Mouse (Mus musculus): Measurements from ENCODE around the gene Midn. TPM values are rescaled to one million over a fixed set of nuclear protein-coding genes. Genes with fewer than 3 reads are reported as not detected.

Gene Midn
- polyA plus RNA-seq, 1 experiment from 2014 or later = 23.2 TPM

GRCm38 (mm10) chr10:80170601-80171021 is 22.5 kb downstream of the Midn start:
- Histone ChIP-seq H3K27ac (no peak overlapping the region), H3K9ac (0 out of 2 replicates have a peak overlapping the region, but pooled peaks have one; percentile 26), H3K9me3 (no peaks in the 10 kb centered on the region), H3K4me2 (replicated peaks) (no peak overlapping the region), H3K27me3 (no peaks in the 10 kb centered on the region), H3K4me3 (no peak overlapping the region), H3K4me1 (peaks cover 60% of the 10 kb centered on the region), H3K36me3 (peaks cover 32% of the 10 kb centered on the region)
- ATAC-seq (ENCODE audit: low FRiP score, low read depth) = no peak
- 97% methylated on average over 19 of the region's 19 CpGs for WGBS

GRCm38 (mm10) chr10:80171252-80171651 is 23.2 kb downstream of the Midn start:
- H3K4me3 ChIP-seq = peak overlapping the region; percentile 57; the same call in 1 of the 2 replicates
- no peak overlapping the region for H3K9ac ChIP-seq
- H3K27me3 ChIP-seq = no peaks in the 10 kb centered on the region
- 92% methylated on average over 15 of the region's 15 CpGs for WGBS
- H3K4me2 ChIP-seq (replicated peaks) = no peak overlapping the region
- ATAC-seq (ENCODE audit: low FRiP score, low read depth) = no peak
- no peak overlapping the region for H3K27ac ChIP-seq
- H3K4me1 ChIP-seq = peaks cover 58% of the 10 kb centered on the region
- no peaks in the 10 kb centered on the region for H3K9me3 ChIP-seq
- H3K36me3 ChIP-seq = peaks cover 32% of the 10 kb centered on the region

GRCm38 (mm10) chr10:80171760-80172526 is 23.9 kb downstream of the Midn start:
- Histone ChIP-seq H3K9me3 (no peaks in the 10 kb centered on the region), H3K4me3 (peak overlapping the region; percentile 57), H3K27me3 (no peaks in the 10 kb centered on the region), H3K9ac (peak overlapping the region; percentile 63; the same call in 1 of the 2 replicates), H3K27ac (peak overlapping the region; percentile 73; the same call in 1 of the 2 replicates), H3K4me2 (replicated peaks) (peak overlapping the region; percentile 69), H3K4me1 (peaks cover 53% of the 10 kb centered on the region), H3K36me3 (peaks cover 32% of the 10 kb centered on the region)
- ATAC-seq (ENCODE audit: low FRiP score, low read depth) = no peak
- 85% methylated on average over 45 of the region's 45 CpGs for WGBS

GRCm38 (mm10) chr10:80172527-80173292 is 24.6 kb downstream of the Midn start, which contains the start of gene 1600002K03Rik:
Gene 1600002K03Rik (plus strand): TSS chr10:80172944.
- Histone ChIP-seq H3K9ac (peak within 1 kb of the TSS; percentile 63), H3K4me3 (peak within 1 kb of the TSS; percentile 57), H3K4me1 (peaks cover 50% of the 10 kb centered on the region), H3K27ac (peak within 1 kb of the TSS; percentile 73; the same call in 1 of the 2 replicates), H3K36me3 (peaks cover 32% of the 10 kb centered on the region), H3K4me2 (replicated peaks) (peak within 1 kb of the TSS; percentile 69), H3K27me3 (no peaks in the 10 kb centered on the region), H3K9me3 (no peaks in the 10 kb centered on the region)
- WGBS = 7% methylated on average over 35 of the region's 35 CpGs
- peak; percentile 70 for ATAC-seq (ENCODE audit: low FRiP score, low read depth)

GRCm38 (mm10) chr10:80173358-80173757 is 25.3 kb downstream of the Midn start:
- Histone ChIP-seq H3K36me3 (peaks cover 32% of the 10 kb centered on the region), H3K9ac (peak overlapping the region; percentile 63), H3K4me1 (peaks cover 50% of the 10 kb centered on the region), H3K4me2 (replicated peaks) (peak overlapping the region; percentile 69), H3K27ac (no peak overlapping the region; the same call in 1 of the 2 replicates), H3K9me3 (no peaks in the 10 kb centered on the region), H3K27me3 (no peaks in the 10 kb centered on the region), H3K4me3 (peak overlapping the region; percentile 57)
- WGBS = 11% methylated on average over 11 of the region's 11 CpGs
- ATAC-seq (ENCODE audit: low FRiP score, low read depth) = no peak

GRCm38 (mm10) chr10:80173955-80174640 is 26.0 kb downstream of the Midn start:
- Histone ChIP-seq H3K4me2 (replicated peaks) (no peak overlapping the region), H3K9me3 (no peaks in the 10 kb centered on the region), H3K27ac (peak overlapping the region; percentile 22; the same call in 1 of the 2 replicates), H3K27me3 (no peaks in the 10 kb centered on the region), H3K4me1 (peaks cover 43% of the 10 kb centered on the region), H3K36me3 (peaks cover 32% of the 10 kb centered on the region), H3K4me3 (no peak overlapping the region), H3K9ac (no peak overlapping the region)
- 86% methylated on average over 10 of the region's 10 CpGs for WGBS
- ATAC-seq (ENCODE audit: low FRiP score, low read depth) = no peak

- Histone ChIP-seq H3K36me3 (peaks cover 27% of the 10 kb centered on the region), H3K27ac (no peak overlapping the region), H3K4me3 (no peak overlapping the region), H3K4me2 (replicated peaks) (no peak overlapping the region), H3K9ac (no peak overlapping the region), H3K9me3 (no peaks in the 10 kb centered on the region), H3K4me1 (peaks cover 39% of the 10 kb centered on the region), H3K27me3 (no peaks in the 10 kb centered on the region)
- WGBS = 46% methylated on average over 2 of the region's 2 CpGs
- ATAC-seq (ENCODE audit: low FRiP score, low read depth) = no peak
These were observed 26.6 kb downstream of the Midn start for GRCm38 (mm10) chr10:80174705-80175104.

GRCm38 (mm10) chr10:80175536-80176269 is 27.6 kb downstream of the Midn start:
- H3K4me1 ChIP-seq = peaks cover 42% of the 10 kb centered on the region
- no peak overlapping the region; the same call in 1 of the 2 replicates for H3K27ac ChIP-seq
- no peaks in the 10 kb centered on the region for H3K27me3 ChIP-seq
- no peak overlapping the region for H3K4me2 ChIP-seq (replicated peaks)
- H3K9me3 ChIP-seq = no peaks in the 10 kb centered on the region
- WGBS = 22% methylated on average over 4 of the region's 4 CpGs
- H3K9ac ChIP-seq = no peak overlapping the region
- no peak for ATAC-seq (ENCODE audit: low FRiP score, low read depth)
- H3K36me3 ChIP-seq = peaks cover 17% of the 10 kb centered on the region
- H3K4me3 ChIP-seq = no peak overlapping the region

GRCm38 (mm10) chr10:80176270-80176834 is 28.3 kb downstream of the Midn start:
- no peak overlapping the region for H3K27ac ChIP-seq
- peaks cover 45% of the 10 kb centered on the region for H3K4me1 ChIP-seq
- 72% methylated on average over 5 of the region's 5 CpGs for WGBS
- no peaks in the 10 kb centered on the region for H3K27me3 ChIP-seq
- peaks cover 11% of the 10 kb centered on the region for H3K36me3 ChIP-seq
- H3K9me3 ChIP-seq = no peaks in the 10 kb centered on the region
- no peak overlapping the region for H3K9ac ChIP-seq
- no peak for ATAC-seq (ENCODE audit: low FRiP score, low read depth)
- no peak overlapping the region for H3K4me3 ChIP-seq
- H3K4me2 ChIP-seq (replicated peaks) = no peak overlapping the region

GRCm38 (mm10) chr10:80177441-80178279 is 29.6 kb downstream of the Midn start:
- Histone ChIP-seq H3K27ac (no peak overlapping the region), H3K4me2 (replicated peaks) (no peak overlapping the region), H3K4me1 (peaks cover 40% of the 10 kb centered on the region), H3K36me3 (peaks cover 10% of the 10 kb centered on the region), H3K9me3 (no peaks in the 10 kb centered on the region), H3K27me3 (no peaks in the 10 kb centered on the region), H3K4me3 (no peak overlapping the region), H3K9ac (no peak overlapping the region)
- WGBS = 84% methylated on average over 7 of the region's 7 CpGs
- ATAC-seq (ENCODE audit: low FRiP score, low read depth) = no peak
